Mouse (Mus musculus): ENCODE measurements around the gene Rgs10.
"Not testable (repeated sequence)": the region's sequence is repeated elsewhere in the genome, so short reads cannot be mapped to it uniquely, and the experiment has no call there.

The Rgs10 gene

DNA sequence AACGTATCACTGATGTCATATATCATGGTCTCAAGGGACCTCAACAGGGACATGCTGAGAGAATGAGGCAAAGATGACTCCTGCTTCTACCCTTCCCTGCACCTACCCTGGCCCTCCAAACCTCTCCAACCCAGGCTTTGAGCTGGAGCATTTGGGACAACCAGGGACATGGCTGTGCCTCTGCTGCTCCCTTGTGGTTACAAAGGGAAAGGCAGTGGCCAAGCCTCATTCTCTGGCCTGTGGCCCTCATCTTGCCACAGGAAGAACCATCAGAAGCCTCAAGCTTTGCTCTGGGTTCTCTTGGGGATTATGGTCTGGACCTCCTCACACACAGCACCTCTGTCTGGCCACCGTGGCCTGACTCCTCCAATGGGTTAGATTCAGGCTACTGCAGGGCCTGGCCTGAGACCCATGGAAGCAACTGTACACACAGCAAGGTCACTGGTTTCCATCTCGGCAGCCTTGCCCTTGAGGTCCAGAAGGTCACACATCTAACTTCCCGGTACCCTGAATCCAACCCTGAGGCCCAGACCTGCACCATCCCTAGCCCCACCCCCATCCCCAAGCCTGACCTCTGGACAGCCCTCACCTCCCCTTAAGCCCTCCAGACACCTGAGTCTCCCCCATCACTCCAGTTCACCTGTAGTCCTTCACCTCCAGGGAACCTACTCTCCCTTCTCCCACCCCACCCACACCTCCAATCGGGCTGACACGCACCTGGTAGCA, 73.5 kb downstream of the Rgs10 start:
- peak; percentile 69 to 80 for DNase-seq (ENCODE audit: low spot score in 2 of 2)

- no peak for DNase-seq (ENCODE audit: low spot score in 2 of 2)
These were observed 74.1 kb downstream of the Rgs10 start for GRCm38 (mm10) chr7:128344488-128344887.

GRCm38 (mm10) chr7:128342691-128343090, 75.9 kb downstream of the Rgs10 start:
- DNase-seq (ENCODE audit: low spot score in 2 of 2): not testable (repeated sequence)

GRCm38 (mm10) chr7:128340321-128340720, 78.2 kb downstream of the Rgs10 start:
- not testable (repeated sequence) for DNase-seq (ENCODE audit: low spot score in 2 of 2)

DNA sequence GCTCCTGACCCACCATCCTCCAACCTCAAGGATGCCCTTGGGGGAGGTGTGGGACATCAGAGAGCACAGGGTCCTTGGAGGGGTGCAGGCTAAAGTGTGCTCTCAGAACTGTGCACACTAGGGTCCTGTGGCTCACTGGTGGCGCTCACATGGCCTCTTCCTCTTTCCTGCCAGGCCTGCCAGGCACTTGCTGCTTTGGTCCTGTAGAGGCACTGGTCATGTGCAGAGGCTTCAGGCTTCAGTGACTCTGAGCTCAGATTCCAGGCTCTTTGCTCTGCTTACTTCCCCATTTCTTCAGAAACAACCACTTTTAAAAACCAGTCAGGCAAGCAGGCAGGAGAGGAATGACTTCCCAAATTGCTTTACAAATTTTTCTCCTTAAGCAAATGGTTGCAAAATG, 85.7 kb downstream of the Rgs10 start:
- no peak for DNase-seq (ENCODE audit: low spot score in 2 of 2)

- no peak for DNase-seq (ENCODE audit: low spot score in 2 of 2)
These were observed 87.6 kb downstream of the Rgs10 start for GRCm38 (mm10) chr7:128330981-128331380.

- no peak for DNase-seq (ENCODE audit: low spot score in 2 of 2)
These were observed 93.6 kb downstream of the Rgs10 start for GRCm38 (mm10) chr7:128324977-128325376.

Measured in frontal cortex, postnatal 36 days (tissue).